Mouse (Mus musculus) heart, embryonic 10.5 days (tissue): ENCODE data around the gene Reln. TPM values are rescaled to one million over a fixed set of nuclear protein-coding genes. Genes with fewer than 3 reads are reported as not detected.

Source experiments
- DNase-seq: peaks from one replicate; pipeline ENCODE4 v3.0.0-alpha.2; 2017; ENCODE audit warnings: low spot score
- H3K27ac ChIP-seq: fragments of 300-500 bp; sonication (generic); 2 replicates; pipeline ENCODE4 v1.5.1; 2016; ENCODE audit warnings: mild to moderate bottlenecking
- H3K27me3 ChIP-seq: fragments of 300-500 bp; sonication (generic); 2 replicates; pipeline ENCODE4 v1.6.1; 2016; ENCODE audit warnings: mild to moderate bottlenecking; ENCODE audit not compliant: poor library complexity, insufficient read depth, severe bottlenecking
- H3K36me3 ChIP-seq: fragments of 300-500 bp; sonication (generic); 2 replicates; pipeline ENCODE4 v1.6.1; 2016; ENCODE audit warnings: mild to moderate bottlenecking, moderate library complexity
- H3K4me1 ChIP-seq: fragments of 300-500 bp; sonication (generic); 2 replicates; pipeline ENCODE4 v1.6.1; 2016; ENCODE audit warnings: mild to moderate bottlenecking
- H3K4me3 ChIP-seq: fragments of 300-500 bp; sonication (generic); 2 replicates; pipeline ENCODE4 v1.5.1; 2016; ENCODE audit warnings: mild to moderate bottlenecking, moderate library complexity
- H3K9me3 ChIP-seq: fragments of 300-500 bp; sonication (generic); 2 replicates; pipeline ENCODE4 v1.6.1; 2016; ENCODE audit warnings: mild to moderate bottlenecking, moderate library complexity
- WGBS: fragments of 180-500 bp; shearing (Covaris S2); methylation state at CpG from one replicate; pipeline ENCODE4 v1.1.7; 2016; 5-methylcytosine and 5-hydroxymethylcytosine counted together
- polyA plus RNA-seq: library from polyadenylated mRNA; unstranded; fragments of >200 nt; fragmentation: Nextera tagmentation; extraction: Ambion mirVana; gene quantifications from 2 replicates; pipeline ENCODE4 v1.2.1, GENCODE M21; 2016

Reln gene
- polyA plus RNA-seq, 1 experiment from 2014 or later: 16.9 TPM

DNA sequence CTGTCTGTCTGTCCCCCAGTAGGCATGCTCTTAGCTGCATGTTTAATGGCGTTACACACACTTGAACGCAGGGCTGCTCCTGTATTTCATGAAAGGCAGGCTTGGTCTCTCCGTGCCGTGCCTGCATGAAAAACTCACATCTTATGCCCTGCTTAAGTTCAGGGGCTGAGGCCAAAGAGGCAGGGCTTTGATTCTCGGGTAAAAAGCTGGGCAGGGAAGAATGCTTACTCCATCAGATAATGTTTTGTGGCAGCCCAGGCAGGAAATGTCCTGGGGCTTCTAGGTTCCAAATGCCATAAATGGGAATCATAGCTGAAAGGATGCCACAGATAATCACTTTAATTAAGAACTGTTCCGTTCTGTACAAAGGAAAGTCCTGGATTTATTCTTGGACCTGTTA, 226.0 kb downstream of the Reln start:
- H3K4me3 ChIP-seq: no peak overlapping the region
- H3K9me3 ChIP-seq: no peaks in the 10 kb centered on the region
- no peaks in the 10 kb centered on the region for H3K36me3 ChIP-seq
- H3K27ac ChIP-seq: no peak overlapping the region
- no peak for DNase-seq
- H3K27me3 ChIP-seq: no peaks in the 10 kb centered on the region
- H3K4me1 ChIP-seq: no peaks in the 10 kb centered on the region; the same call in 1 of the 2 replicates
- 70% methylated on average over 6 of the region's 6 CpGs for WGBS

DNA sequence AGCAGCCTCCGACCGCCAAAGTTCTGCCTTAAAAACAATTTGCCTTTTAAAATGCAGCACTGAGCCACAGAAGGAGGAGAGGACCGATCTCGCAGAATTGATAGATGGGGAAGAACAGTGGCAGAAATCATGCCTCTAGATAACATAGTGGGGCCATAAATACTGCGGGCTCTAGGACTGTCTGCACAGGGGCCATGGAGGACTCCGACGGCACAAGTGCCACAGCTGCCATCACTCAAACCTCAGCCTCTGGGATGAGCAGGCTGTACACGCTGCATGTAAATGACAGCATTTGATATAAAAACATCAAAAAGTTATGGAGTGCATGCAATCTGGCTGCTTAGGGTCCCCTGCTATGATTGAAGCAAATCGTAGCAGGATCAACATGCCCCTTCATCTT, 227.6 kb downstream of the Reln start:
- no peak for DNase-seq
- no peak overlapping the region for H3K27ac ChIP-seq
- 67% methylated on average over 9 of the region's 9 CpGs for WGBS
- H3K4me1 ChIP-seq: no peaks in the 10 kb centered on the region; the same call in 1 of the 2 replicates
- no peaks in the 10 kb centered on the region for H3K9me3 ChIP-seq
- no peak overlapping the region for H3K4me3 ChIP-seq
- no peaks in the 10 kb centered on the region for H3K36me3 ChIP-seq
- H3K27me3 ChIP-seq: no peaks in the 10 kb centered on the region

DNA sequence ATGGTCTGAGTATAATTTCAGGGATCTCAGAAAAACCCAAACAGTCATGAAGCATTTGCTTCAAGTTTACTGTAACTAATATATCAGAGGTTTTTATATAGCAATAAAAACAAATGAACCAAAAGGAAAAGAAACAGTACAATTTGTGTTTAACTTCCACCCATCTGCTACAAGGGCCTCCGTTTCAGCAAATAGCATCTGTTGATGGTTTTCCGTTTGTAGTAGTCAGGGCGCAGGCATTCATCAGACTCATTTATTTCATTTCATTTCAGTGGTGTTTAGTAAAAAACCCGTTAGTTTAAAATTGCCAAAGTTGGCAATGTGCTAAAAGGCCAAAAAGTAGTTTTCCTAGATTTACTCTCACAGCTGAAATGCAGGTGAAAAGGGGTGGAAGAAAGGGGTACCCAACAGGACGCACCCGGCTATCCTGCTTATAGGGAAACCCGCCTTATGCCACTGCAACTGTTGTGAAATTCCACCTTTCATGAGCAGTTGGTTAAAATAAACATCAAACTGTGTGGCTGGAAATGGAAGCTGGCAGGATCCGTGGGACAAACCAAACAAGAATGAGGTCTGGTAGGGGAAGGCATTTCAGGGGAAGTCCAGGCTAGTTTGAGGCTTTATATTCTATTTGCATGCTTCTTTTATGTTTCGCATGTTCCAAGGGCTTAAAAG, 237.6 kb downstream of the Reln start:
- WGBS: 79% methylated on average over 9 of the region's 9 CpGs
- Histone ChIP-seq H3K9me3 (no peaks in the 10 kb centered on the region), H3K4me3 (no peak overlapping the region), H3K4me1 (no peaks in the 10 kb centered on the region), H3K36me3 (no peaks in the 10 kb centered on the region), H3K27me3 (no peaks in the 10 kb centered on the region), H3K27ac (no peak overlapping the region)
- DNase-seq: no peak

DNA sequence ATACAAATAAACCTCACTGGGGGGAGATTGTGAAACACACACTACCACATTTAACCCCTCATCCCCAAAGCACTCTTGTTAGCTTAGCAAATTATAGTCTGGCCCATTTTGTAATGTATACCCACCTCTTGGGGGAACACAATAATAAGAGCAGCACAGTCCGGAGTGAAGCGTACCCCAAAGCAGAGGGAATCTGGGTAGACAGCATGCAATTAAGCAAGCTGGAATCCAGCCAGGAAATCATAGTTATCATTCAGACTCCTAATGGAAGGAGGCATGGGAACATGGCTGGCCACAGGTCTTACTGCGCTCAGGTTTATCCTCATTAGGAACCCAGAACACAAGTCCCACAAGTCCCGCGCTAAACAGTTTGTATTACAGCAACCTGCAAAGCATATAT, 249.5 kb downstream of the Reln start:
- no peak overlapping the region for H3K27ac ChIP-seq
- no peaks in the 10 kb centered on the region for H3K27me3 ChIP-seq
- no peaks in the 10 kb centered on the region for H3K36me3 ChIP-seq
- DNase-seq: no peak
- H3K4me1 ChIP-seq: no peaks in the 10 kb centered on the region
- 91% methylated on average over 5 of the region's 5 CpGs for WGBS
- H3K4me3 ChIP-seq: no peak overlapping the region
- H3K9me3 ChIP-seq: no peaks in the 10 kb centered on the region

DNA sequence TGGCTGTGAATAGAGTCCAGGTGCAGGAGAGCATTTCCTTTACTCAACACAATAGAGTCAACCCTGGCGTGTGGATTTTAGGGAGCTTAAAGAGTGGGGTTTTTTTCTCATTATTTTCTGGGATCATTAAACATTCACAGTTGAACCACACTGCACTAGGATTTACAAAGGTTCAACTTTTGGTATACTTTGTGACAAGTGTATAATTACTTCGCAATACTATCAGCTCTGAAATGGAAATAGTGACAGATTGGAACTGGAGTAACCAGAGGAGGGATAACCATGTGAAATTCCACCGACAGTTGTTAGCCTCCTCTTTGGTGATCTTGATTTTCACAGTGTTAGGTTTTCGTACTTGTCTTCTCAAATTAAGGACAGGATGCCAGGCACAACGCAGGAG, 250.5 kb downstream of the Reln start:
- WGBS: 83% methylated on average over 5 of the region's 5 CpGs
- no peaks in the 10 kb centered on the region for H3K9me3 ChIP-seq
- H3K4me3 ChIP-seq: no peak overlapping the region
- H3K36me3 ChIP-seq: no peaks in the 10 kb centered on the region
- no peak for DNase-seq
- H3K4me1 ChIP-seq: no peaks in the 10 kb centered on the region
- no peak overlapping the region for H3K27ac ChIP-seq
- H3K27me3 ChIP-seq: no peaks in the 10 kb centered on the region

DNA sequence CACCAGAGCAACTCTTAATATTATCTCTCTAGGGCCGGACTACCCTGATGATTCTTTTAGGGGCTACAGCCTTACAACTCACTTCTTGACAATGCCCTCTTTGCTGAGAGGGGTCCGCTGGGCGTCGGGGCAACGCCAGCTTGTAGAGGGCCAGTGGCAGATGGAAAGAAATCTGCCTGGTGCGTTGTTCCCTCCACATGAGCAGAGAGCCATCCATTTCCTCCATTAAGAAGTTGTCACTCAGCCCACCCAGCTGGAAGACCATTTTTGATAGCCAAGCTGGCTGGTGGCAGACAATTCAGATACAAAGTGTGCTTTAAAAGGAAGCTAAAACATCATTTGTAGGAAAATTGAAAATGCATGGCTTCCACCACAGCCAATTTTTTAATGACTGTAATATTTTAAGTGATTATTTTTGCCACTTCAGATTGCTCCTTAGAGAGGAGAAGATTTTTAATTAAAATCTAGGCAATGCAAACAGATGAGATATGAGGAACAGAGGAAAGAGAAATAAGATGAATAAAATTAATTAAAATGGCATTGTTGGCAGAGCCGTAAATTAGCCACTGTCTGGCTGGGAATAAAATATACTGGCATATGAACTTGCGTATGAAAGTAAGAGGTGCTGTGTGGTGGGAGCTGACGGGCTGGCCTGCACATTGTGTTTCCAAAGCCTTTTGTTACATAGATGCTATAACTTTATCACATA, 251.2 kb downstream of the Reln start:
- Histone ChIP-seq H3K36me3 (no peaks in the 10 kb centered on the region), H3K4me1 (no peaks in the 10 kb centered on the region), H3K9me3 (no peaks in the 10 kb centered on the region), H3K27me3 (no peaks in the 10 kb centered on the region), H3K4me3 (no peak overlapping the region), H3K27ac (no peak overlapping the region)
- DNase-seq: no peak
- WGBS: 84% methylated on average over 9 of the region's 9 CpGs

DNA sequence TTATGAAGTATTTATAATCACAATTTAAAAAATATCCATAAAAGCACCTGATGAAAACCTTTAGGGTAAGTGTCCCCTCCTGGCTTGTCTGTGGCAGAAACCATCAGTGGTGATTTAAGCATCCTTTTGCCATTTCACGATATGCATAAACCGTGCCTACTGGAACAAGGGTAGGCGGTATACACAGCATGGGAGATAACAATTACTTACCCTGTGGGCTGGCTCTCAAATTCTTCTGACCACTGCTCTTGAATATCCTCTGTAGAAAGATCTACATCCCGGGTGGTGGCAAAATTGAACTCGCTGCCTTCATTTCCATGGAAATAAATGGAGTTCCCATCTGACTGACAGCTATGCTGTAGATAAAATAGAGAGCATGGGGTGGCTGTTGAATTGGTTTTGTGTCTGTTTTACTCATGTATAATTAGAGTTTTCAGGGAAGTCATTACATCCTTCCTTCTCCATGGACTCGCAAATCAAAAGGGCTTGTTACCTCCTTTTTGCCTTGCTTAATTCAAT, 264.0 kb downstream of the Reln start:
- Histone ChIP-seq H3K4me1 (no peaks in the 10 kb centered on the region), H3K27ac (no peak overlapping the region), H3K4me3 (no peak overlapping the region), H3K36me3 (no peaks in the 10 kb centered on the region), H3K27me3 (no peaks in the 10 kb centered on the region), H3K9me3 (no peaks in the 10 kb centered on the region)
- WGBS: 95% methylated on average over 6 of the region's 6 CpGs
- no peak for DNase-seq

DNA sequence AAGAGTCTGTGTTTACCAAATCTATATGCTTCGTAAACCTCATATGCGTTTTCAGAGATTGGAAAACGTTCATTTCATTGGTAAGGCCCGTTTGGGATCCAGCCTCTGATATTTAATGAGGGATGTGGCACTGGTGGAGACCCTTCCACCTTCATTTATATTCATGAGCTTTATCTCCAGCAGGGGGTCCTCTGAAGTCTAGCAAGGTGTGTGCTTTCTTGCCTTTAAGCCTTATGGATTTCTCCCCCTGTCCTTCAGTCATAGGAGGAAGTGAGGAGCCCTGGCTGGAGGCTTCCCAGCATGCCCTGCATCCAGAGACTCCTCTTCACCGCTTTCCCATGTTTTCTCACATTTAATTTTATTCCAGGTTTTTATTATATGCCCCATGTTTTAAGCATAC, 269.5 kb downstream of the Reln start:
- no peak overlapping the region for H3K27ac ChIP-seq
- H3K4me3 ChIP-seq: no peak overlapping the region
- 69% methylated on average over 5 of the region's 5 CpGs for WGBS
- H3K9me3 ChIP-seq: no peaks in the 10 kb centered on the region
- no peak for DNase-seq
- H3K36me3 ChIP-seq: no peaks in the 10 kb centered on the region
- no peaks in the 10 kb centered on the region for H3K4me1 ChIP-seq
- no peaks in the 10 kb centered on the region for H3K27me3 ChIP-seq

DNA sequence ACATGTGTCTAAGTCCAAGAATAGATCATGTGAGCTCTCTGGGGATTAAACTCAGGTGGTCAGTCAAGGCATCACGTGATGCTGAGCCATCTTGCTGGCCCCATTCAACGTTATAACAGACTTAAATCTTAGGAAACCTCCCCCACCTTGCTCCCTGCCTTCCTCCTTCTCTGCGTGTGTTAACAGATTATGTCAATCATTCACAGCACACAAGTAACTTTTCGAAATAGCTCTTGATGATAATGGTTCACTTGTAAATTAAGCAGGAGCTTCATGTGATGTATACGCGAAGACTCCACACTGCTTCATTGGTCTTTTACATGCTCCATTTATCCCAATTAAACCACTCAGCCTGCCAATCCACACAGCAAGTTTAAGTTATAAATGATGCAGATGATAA, 271.9 kb downstream of the Reln start:
- H3K36me3 ChIP-seq: no peaks in the 10 kb centered on the region
- H3K4me1 ChIP-seq: no peaks in the 10 kb centered on the region
- WGBS: 86% methylated on average over 6 of the region's 6 CpGs
- no peak overlapping the region for H3K4me3 ChIP-seq
- DNase-seq: no peak
- no peaks in the 10 kb centered on the region for H3K9me3 ChIP-seq
- no peak overlapping the region for H3K27ac ChIP-seq
- H3K27me3 ChIP-seq: no peaks in the 10 kb centered on the region

DNA sequence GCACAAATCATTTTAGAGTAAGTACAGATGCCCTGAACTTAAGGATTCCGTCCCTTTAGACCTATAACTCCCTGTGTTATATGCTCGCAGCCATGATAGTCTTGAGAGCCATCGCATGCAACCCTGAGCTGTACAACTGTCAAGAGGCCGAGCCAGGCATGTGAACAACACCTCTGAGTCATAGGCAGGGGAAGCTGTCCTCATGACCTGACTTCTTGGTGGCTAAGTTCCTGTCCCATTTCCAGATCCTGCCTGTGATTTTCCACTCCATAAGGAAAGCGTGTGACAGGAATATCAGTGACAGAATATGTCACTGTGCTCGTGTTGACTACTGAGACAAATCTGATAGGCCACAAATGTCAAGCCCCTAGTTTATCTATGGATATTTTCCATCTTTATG, 285.3 kb downstream of the Reln start:
- no peak for DNase-seq
- Histone ChIP-seq H3K27me3 (no peaks in the 10 kb centered on the region), H3K4me1 (no peaks in the 10 kb centered on the region), H3K27ac (no peak overlapping the region), H3K36me3 (no peaks in the 10 kb centered on the region), H3K4me3 (no peak overlapping the region), H3K9me3 (no peaks in the 10 kb centered on the region)
- WGBS: 77% methylated on average over 6 of the region's 6 CpGs

DNA sequence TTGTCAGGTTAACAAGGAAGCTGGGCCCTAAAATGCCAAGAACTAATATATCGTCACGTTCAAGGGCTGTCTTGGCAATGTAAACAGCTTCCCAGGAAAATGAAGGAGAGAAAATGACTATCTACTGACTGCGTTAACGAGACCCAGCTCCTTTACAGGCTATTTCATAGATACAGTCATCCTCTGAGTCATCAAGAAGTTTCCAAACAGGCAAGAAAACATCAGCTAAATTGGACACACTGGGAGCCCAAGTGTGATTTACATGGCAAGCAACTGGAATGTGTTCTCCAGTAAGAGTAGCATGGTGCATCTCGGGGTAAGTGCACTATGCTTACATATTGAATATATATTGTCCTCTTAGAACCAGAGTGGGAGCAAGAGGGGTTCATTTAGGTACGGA, 302.7 kb downstream of the Reln start:
- no peak overlapping the region for H3K27ac ChIP-seq
- H3K36me3 ChIP-seq: no peaks in the 10 kb centered on the region

DNA sequence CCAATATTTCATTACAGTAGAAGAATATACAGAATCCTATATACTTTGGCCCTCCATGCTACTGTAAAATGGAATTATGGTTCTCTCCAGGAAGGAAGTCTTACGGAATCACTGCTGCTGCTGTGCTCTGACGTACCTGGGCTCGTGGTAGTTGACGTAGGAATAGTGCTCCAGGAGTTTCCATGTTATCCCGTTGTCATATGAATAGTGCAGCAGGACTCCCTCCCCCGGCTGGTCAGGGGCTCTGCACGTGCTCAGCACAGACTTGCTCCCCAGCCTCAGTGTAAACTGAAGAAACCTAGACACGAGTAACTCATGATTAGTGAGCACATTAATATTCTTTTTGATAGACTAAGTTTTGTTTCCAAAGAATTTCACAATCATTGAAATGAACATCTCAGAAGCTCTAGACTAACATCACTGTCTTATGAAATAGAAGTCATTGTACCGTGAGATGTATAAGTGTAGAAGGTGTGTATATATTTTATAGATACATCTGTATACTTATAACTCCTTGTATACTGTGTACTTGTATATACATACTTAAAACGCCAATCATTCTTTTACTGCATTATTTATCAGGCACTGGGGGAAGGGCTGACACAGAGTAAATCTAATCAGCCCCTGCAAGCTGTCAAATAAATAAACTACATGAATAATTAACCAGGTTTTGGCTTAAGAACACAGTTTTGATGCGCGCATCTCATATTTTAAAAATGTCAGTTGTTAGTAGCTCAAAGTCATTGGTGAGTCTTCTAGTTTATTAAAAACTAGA, 304.9 kb downstream of the Reln start:
- WGBS: 88% methylated on average over 12 of the region's 12 CpGs
- DNase-seq: no peak

More for the DNA sequence above, 302.7 kb downstream of the Reln start:
- no peaks in the 10 kb centered on the region for H3K4me1 ChIP-seq
- 89% methylated on average over 6 of the region's 6 CpGs for WGBS
- H3K4me3 ChIP-seq: no peak overlapping the region
- no peaks in the 10 kb centered on the region for H3K27me3 ChIP-seq
- DNase-seq: no peak
- no peaks in the 10 kb centered on the region for H3K9me3 ChIP-seq

DNA sequence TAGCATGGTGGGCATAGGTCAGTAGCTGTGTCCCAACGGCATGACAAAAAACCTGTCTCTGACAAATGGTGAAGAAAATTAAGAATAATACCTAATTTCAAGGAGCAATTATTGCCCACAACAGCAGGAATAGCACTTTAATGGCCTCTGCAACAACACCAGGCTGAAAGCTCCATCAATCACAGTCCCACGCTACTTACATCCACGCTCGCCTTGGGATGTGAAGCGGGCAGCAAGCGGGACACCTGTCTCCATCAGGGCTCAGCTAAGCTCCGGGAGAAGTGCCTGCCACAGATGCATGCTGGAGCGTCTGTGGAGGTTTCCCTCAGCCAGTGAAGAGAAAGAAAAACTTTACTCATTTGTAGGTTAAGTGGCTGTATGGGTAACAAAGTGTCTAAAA, 309.3 kb downstream of the Reln start:
- Histone ChIP-seq H3K36me3 (no peaks in the 10 kb centered on the region), H3K27ac (no peak overlapping the region), H3K27me3 (no peaks in the 10 kb centered on the region), H3K9me3 (no peaks in the 10 kb centered on the region), H3K4me3 (no peak overlapping the region), H3K4me1 (no peaks in the 10 kb centered on the region)
- WGBS: 81% methylated on average over 8 of the region's 8 CpGs
- DNase-seq: no peak

More for the DNA sequence above, 304.9 kb downstream of the Reln start:
- Histone ChIP-seq H3K36me3 (no peaks in the 10 kb centered on the region), H3K27me3 (no peaks in the 10 kb centered on the region), H3K27ac (no peak overlapping the region), H3K4me3 (no peak overlapping the region), H3K4me1 (no peaks in the 10 kb centered on the region), H3K9me3 (no peaks in the 10 kb centered on the region)
